Mouse (Mus musculus) erythroblast, embryonic 14.5 days (primary cell): Measurements from ENCODE around the gene Tigar.

ENCODE experiments used
- GATA1 ChIP-seq: IDR thresholded peaks from 2 replicates; pipeline ENCODE4 v1.6.1; 2012; ENCODE audit warnings: low read length, inconsistent platforms, mixed read lengths
- TAL1 ChIP-seq: IDR thresholded peaks from 3 replicates; pipeline ENCODE4 v1.6.1; 2012; ENCODE audit warnings: low read length, inconsistent platforms, mixed read lengths

- TF ChIP-seq GATA1 (no peak), TAL1 (no peak)
Observed at GRCm38 (mm10) chr6:127122221-127122806, 13.0 kb upstream of the Tigar start.
